Mouse (Mus musculus) cerebellum, adult 11-12 months (tissue): ENCODE results near the gene Gm45837.

ENCODE experiments used
- DNase-seq: peaks from one replicate; pipeline ENCODE4 v3.0.0; 2022

Gm45837 gene

GRCm38 (mm10) chr7:101393015-101393414, 17.7 kb upstream of the Gm45837 start:
- DNase-seq, result no peak

GRCm38 (mm10) chr7:101393694-101394504, 16.8 kb upstream of the Gm45837 start:
- DNase-seq, result no peak

GRCm38 (mm10) chr7:101394569-101394968, 16.1 kb upstream of the Gm45837 start:
- DNase-seq, result no peak

GRCm38 (mm10) chr7:101395471-101395870, 15.2 kb upstream of the Gm45837 start:
- no peak for DNase-seq

GRCm38 (mm10) chr7:101397175-101397574, 13.5 kb upstream of the Gm45837 start:
- no peak for DNase-seq

GRCm38 (mm10) chr7:101401510-101401909, 9.2 kb upstream of the Gm45837 start:
- no peak for DNase-seq

GRCm38 (mm10) chr7:101403831-101404230, 6.9 kb upstream of the Gm45837 start:
- DNase-seq, result no peak

GRCm38 (mm10) chr7:101412796-101413195, 2.1 kb downstream of the Gm45837 start:
- peak; percentile 32 for DNase-seq

GRCm38 (mm10) chr7:101414209-101414608, 3.5 kb downstream of the Gm45837 start:
- DNase-seq, result no peak

GRCm38 (mm10) chr7:101414661-101415511, 4.2 kb downstream of the Gm45837 start:
- no peak for DNase-seq

GRCm38 (mm10) chr7:101415512-101416100, 4.9 kb downstream of the Gm45837 start:
- no peak for DNase-seq

GRCm38 (mm10) chr7:101416391-101416790, 5.7 kb downstream of the Gm45837 start:
- DNase-seq, result no peak

- no peak for DNase-seq
Observed at GRCm38 (mm10) chr7:101419013-101419770, 8.5 kb downstream of the Gm45837 start.

- no peak for DNase-seq
Observed at GRCm38 (mm10) chr7:101421529-101421928, 10.8 kb downstream of the Gm45837 start, which contains the start of gene Pde2a. TSS of gene Pde2a (plus strand) at chr7:101421691.

GRCm38 (mm10) chr7:101422069-101422468, 11.4 kb downstream of the Gm45837 start:
- no peak for DNase-seq

GRCm38 (mm10) chr7:101422646-101423045, 12.0 kb downstream of the Gm45837 start:
- DNase-seq, result no peak

GRCm38 (mm10) chr7:101423970-101424369, 13.3 kb downstream of the Gm45837 start:
- no peak for DNase-seq

GRCm38 (mm10) chr7:101426692-101427091, 16.0 kb downstream of the Gm45837 start:
- DNase-seq, result no peak

- DNase-seq, result no peak
Observed at GRCm38 (mm10) chr7:101427736-101428135, 17.1 kb downstream of the Gm45837 start.

GRCm38 (mm10) chr7:101435038-101435437, 24.4 kb downstream of the Gm45837 start:
- no peak for DNase-seq

- DNase-seq, result no peak
Observed at GRCm38 (mm10) chr7:101437876-101438275, 27.2 kb downstream of the Gm45837 start.

- DNase-seq, result no peak
Observed at GRCm38 (mm10) chr7:101443093-101443492, 32.4 kb downstream of the Gm45837 start.

GRCm38 (mm10) chr7:101444211-101444610, 33.5 kb downstream of the Gm45837 start:
- DNase-seq, result no peak
